Mouse (Mus musculus) CH12.LX (cell line): Measurements from ENCODE around the gene Col4a2. TPM values are rescaled to one million over a fixed set of nuclear protein-coding genes. Genes with fewer than 3 reads are reported as not detected.

Experiments used
- DNase-seq: peaks from one replicate; pipeline ENCODE4 v3.0.0-alpha.2; 2013; ENCODE audit errors: extremely low read depth
- H3K27ac ChIP-seq: 2 replicates; pipeline ENCODE4 v1.5.1; 2012; ENCODE audit warnings: low read depth, mild to moderate bottlenecking, control low read depth, moderate library complexity; ENCODE audit not compliant: insufficient read depth
- H3K27me3 ChIP-seq: replicated peaks from 2 replicates; pipeline ENCODE3; 2012; ENCODE audit warnings: inconsistent platforms
- H3K36me3 ChIP-seq, 2 experiments: replicated peaks in 1 of 2; 2 replicates each; pipeline versions ENCODE3 to v1.6.1; 2012; ENCODE audit warnings: inconsistent platforms in 1 of 2, low read length in 1 of 2, mild to moderate bottlenecking in 1 of 2, mixed read lengths in 1 of 2, moderate library complexity in 1 of 2; ENCODE audit not compliant: control insufficient read depth in 1 of 2, insufficient read depth in 1 of 2
- H3K4me1 ChIP-seq, 2 experiments: 2 replicates each; pipeline ENCODE4 v1.6.1; 2012; ENCODE audit warnings: inconsistent platforms in 1 of 2, moderate library complexity in 1 of 2; ENCODE audit not compliant: insufficient read depth in 2 of 2, control insufficient read depth in 1 of 2
- H3K4me2 ChIP-seq: 2 replicates; pipeline ENCODE4 v1.6.1; 2012; ENCODE audit warnings: low read depth, mild to moderate bottlenecking, control low read depth; ENCODE audit not compliant: poor library complexity, insufficient read depth, severe bottlenecking
- H3K4me3 ChIP-seq, 3 experiments: fragments of 150-350 bp in 1 of 3; sonication (generic) in 1 of 3; replicated peaks in 1 of 3; 2 replicates each; pipeline versions ENCODE3 to v1.5.1; 2011 to 2012; ENCODE audit warnings: low read depth in 2 of 3, low read length in 2 of 3, mild to moderate bottlenecking in 2 of 3, moderate library complexity in 2 of 3, control low read depth in 1 of 3, improper control_type of control experiment in 1 of 3, inconsistent platforms in 1 of 3, mixed read lengths in 1 of 3; ENCODE audit not compliant: poor library complexity in 1 of 3
- H3K79me2 ChIP-seq: replicated peaks from 2 replicates; pipeline ENCODE4 v1.6.1; 2012; ENCODE audit warnings: mild to moderate bottlenecking, moderate library complexity; ENCODE audit not compliant: control insufficient read depth, poor library complexity, insufficient read depth, severe bottlenecking; ENCODE audit errors: extremely low read depth
- H3K9ac ChIP-seq: 2 replicates; pipeline ENCODE4 v1.6.1; 2012; ENCODE audit warnings: low read depth, mild to moderate bottlenecking, control low read depth, moderate library complexity; ENCODE audit not compliant: insufficient read depth
- H3K9me3 ChIP-seq: replicated peaks from 2 replicates; pipeline ENCODE3; 2012; ENCODE audit warnings: low read length, inconsistent platforms, mixed read lengths
- BHLHE40 ChIP-seq: IDR thresholded peaks from 2 replicates; pipeline ENCODE4 v1.6.1; 2011; ENCODE audit warnings: mild to moderate bottlenecking, low read depth, low read length, improper control_type of control experiment
- CHD1 ChIP-seq: IDR thresholded peaks from 2 replicates; pipeline ENCODE4 v1.6.1; 2012; ENCODE audit warnings: low read depth, low read length, improper control_type of control experiment, inconsistent platforms
- CTCF ChIP-seq, 2 experiments: IDR thresholded peaks in 1 of 2; conservative IDR thresholded peaks in 1 of 2; 2 replicates each; pipeline ENCODE4 v1.5.1; 2011 to 2012; ENCODE audit warnings: low read depth in 2 of 2, low read length in 2 of 2, improper control_type of control experiment in 1 of 2, inconsistent platforms in 1 of 2, mild to moderate bottlenecking in 1 of 2, moderate library complexity in 1 of 2
- E2F4 ChIP-seq: IDR thresholded peaks from 2 replicates; pipeline ENCODE4 v1.6.1; 2011; ENCODE audit warnings: low read depth, low read length, improper control_type of control experiment; ENCODE audit not compliant: insufficient replicate concordance
- ELF1 ChIP-seq: IDR thresholded peaks from 2 replicates; pipeline ENCODE4 v1.6.1; 2014; ENCODE audit warnings: low read depth, mild to moderate bottlenecking, inconsistent platforms, low read length, improper control_type of control experiment
- GABPA ChIP-seq: IDR thresholded peaks from 2 replicates; pipeline ENCODE4 v1.6.1; 2012; ENCODE audit warnings: low read depth, low read length, improper control_type of control experiment, inconsistent platforms; ENCODE audit not compliant: insufficient replicate concordance
- IRF4 ChIP-seq: IDR thresholded peaks from 2 replicates; pipeline ENCODE4 v1.6.1; 2014; ENCODE audit warnings: low read depth, mild to moderate bottlenecking, inconsistent platforms, low read length, improper control_type of control experiment
- KAT2A ChIP-seq: IDR thresholded peaks from 2 replicates; pipeline ENCODE4 v1.6.1; 2012; ENCODE audit warnings: low read length, improper control_type of control experiment, inconsistent platforms; ENCODE audit not compliant: insufficient replicate concordance
- MEF2A ChIP-seq: IDR thresholded peaks from 2 replicates; pipeline ENCODE4 v1.6.1; 2014; ENCODE audit warnings: low read depth, mild to moderate bottlenecking, inconsistent platforms, low read length, improper control_type of control experiment, borderline replicate concordance
- MXI1 ChIP-seq: IDR thresholded peaks from 2 replicates; pipeline ENCODE4 v1.6.1; 2011; ENCODE audit warnings: mild to moderate bottlenecking, low read depth, low read length, improper control_type of control experiment
- POLR2AphosphoS2 ChIP-seq: IDR thresholded peaks from 2 replicates; pipeline ENCODE4 v1.6.1; 2011; ENCODE audit warnings: low read depth, low read length, improper control_type of control experiment
- RAD21 ChIP-seq: IDR thresholded peaks from 2 replicates; pipeline ENCODE4 v1.6.1; 2011; ENCODE audit warnings: low read depth, mild to moderate bottlenecking, low read length, improper control_type of control experiment, moderate library complexity
- RCOR1 ChIP-seq: conservative IDR thresholded peaks from 2 replicates; pipeline ENCODE4 v1.6.1; 2012; ENCODE audit warnings: low read depth, mild to moderate bottlenecking, inconsistent platforms, low read length, improper control_type of control experiment
- SIN3A ChIP-seq: IDR thresholded peaks from 2 replicates; pipeline ENCODE4 v1.6.1; 2012; ENCODE audit warnings: low read length, improper control_type of control experiment, inconsistent platforms
- SMC3 ChIP-seq: IDR thresholded peaks from 2 replicates; pipeline ENCODE4 v1.6.1; 2011; ENCODE audit warnings: low read depth, low read length, improper control_type of control experiment
- USF2 ChIP-seq: conservative IDR thresholded peaks from 2 replicates; pipeline ENCODE4 v1.6.1; 2011; ENCODE audit warnings: low read depth, low read length, improper control_type of control experiment
- ZKSCAN1 ChIP-seq: IDR thresholded peaks from 2 replicates; pipeline ENCODE4 v1.6.1; 2012; ENCODE audit warnings: low read depth, inconsistent platforms, low read length, improper control_type of control experiment, borderline replicate concordance
- ZNF384 ChIP-seq: IDR thresholded peaks from 2 replicates; pipeline ENCODE4 v1.6.1; 2012; ENCODE audit warnings: low read depth, low read length, improper control_type of control experiment, inconsistent platforms
- dilution Hi-C: fragments of 300-500 bp; cut with MboI; formaldehyde crosslinking; loops from 2 replicates; pipeline ENCODE4 v1.14.3; 2020; ENCODE audit warnings: low sequenced_read_pairs; ENCODE audit not compliant: extremely low pct_unique_long_range_greater_than_20kb, extremely low pct_ligation_motif_present
- in situ Hi-C: fragments of 300-500 bp; cut with MboI; formaldehyde crosslinking; loops from 3 replicates; pipeline ENCODE4 v1.14.3; 2019; ENCODE audit warnings: low sequenced_read_pairs, low pct_ligation_motif_present, low pct_unique_long_range_greater_than_20kb, mixed read lengths
- polyA plus RNA-seq: library from polyadenylated mRNA; unstranded; fragments of >175 nt; gene quantifications from 2 replicates; pipeline ENCODE4 v1.2.1, GENCODE M21; 2012; ENCODE audit warnings: low read depth; ENCODE audit not compliant: insufficient read length
- total RNA-seq, 2 experiments: library from RNA; depleted of rRNA; stranded (reverse); fragments of 300-350 nt in 1 of 2; fragments of >200 nt in 1 of 2; gene quantifications; 2 replicates each; pipeline ENCODE4 v1.2.3; 2012 to 2014

The Col4a2 gene
- total and polyA plus RNA-seq, 3 experiments = 0.04 to 0.07 TPM; not detected in 1

- Histone ChIP-seq H3K4me2 (no peak overlapping the region), H3K4me1 (peaks cover 6 to 12% of the 10 kb centered on the region in 2 experiments; a peak in 2 of 4 replicates), H3K9me3 (peaks cover 10% of the 10 kb centered on the region), H3K9ac (no peak overlapping the region), H3K36me3 (no peaks in the 10 kb centered on the region), H3K79me2 (no peaks in the 10 kb centered on the region), H3K4me3 (no peak overlapping the region), H3K27me3 (peaks cover 45% of the 10 kb centered on the region), H3K27ac (no peak overlapping the region)
- in situ Hi-C loops (no loop called here), dilution Hi-C loops (no loop called here)
- no peak for DNase-seq
- TF ChIP-seq ZKSCAN1 = no peak
- no peak for TF ChIP-seq RCOR1
- no peak for TF ChIP-seq IRF4
- TF ChIP-seq SIN3A = no peak
- TF ChIP-seq MEF2A = no peak
- no peak for TF ChIP-seq E2F4
- TF ChIP-seq GABPA = no peak
- TF ChIP-seq ZNF384 = no peak
- no peak for TF ChIP-seq POLR2AphosphoS2
- no peak for TF ChIP-seq KAT2A
- TF ChIP-seq ELF1 = no peak
- TF ChIP-seq MXI1 = no peak
- TF ChIP-seq CTCF (conservative IDR thresholded peaks at IDR 0.05 in 1 of 2, IDR thresholded peaks at IDR 0.05 in 1 of 2; ENCODE audit: low read depth in 2 of 2, low read length in 2 of 2) = no peak
- no peak for TF ChIP-seq SMC3
- TF ChIP-seq USF2 = no peak
- TF ChIP-seq CHD1 = no peak
- TF ChIP-seq RAD21 = no peak
Measured at GRCm38 (mm10) chr8:11387282-11387681, 74.7 kb downstream of the Col4a2 start.

DNA sequence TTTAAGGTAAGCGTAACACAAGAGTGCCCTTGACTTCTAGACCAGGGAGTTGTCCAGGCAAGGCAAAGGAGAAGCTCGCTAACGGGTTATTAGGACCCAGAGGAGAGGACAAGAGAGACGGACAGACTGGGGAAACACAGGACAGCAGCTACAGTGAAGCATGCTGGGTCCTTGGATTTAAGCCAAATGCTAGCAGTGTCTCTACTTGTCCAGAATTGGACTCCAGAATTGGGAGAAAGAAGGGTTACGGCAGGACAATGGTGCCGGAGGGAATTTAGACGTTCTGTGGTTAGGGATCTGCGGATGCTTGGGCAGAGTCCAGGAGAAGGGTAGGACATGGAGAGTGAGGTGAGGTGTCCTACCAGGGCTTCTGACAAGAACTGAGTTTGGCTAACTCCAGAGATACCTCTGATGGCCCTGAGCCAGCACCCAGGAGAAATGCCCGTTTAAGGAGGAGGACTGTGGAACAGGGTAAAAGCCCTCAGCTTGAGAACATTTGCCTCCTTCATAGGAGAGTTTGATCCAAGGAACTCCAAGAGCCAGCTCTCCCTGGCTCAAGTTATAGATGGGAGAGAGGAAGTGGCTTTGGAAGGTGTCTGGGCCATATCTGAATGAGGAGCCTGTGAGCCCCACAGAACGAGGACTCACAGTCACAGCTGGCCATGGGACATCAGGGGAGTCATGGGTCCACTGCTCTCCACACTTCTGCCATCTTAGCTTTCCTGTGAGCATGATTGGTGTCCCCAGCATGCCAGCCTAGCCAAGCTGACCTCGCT lies 76.9 kb downstream of the Col4a2 start:
- H3K27ac ChIP-seq = no peak overlapping the region
- H3K4me3 ChIP-seq = no peak overlapping the region
- peaks cover 6 to 14% of the 10 kb centered on the region in 2 experiments; a peak in 2 of 4 replicates for H3K4me1 ChIP-seq
- peaks cover 12% of the 10 kb centered on the region for H3K9me3 ChIP-seq
- H3K36me3 ChIP-seq = no peaks in the 10 kb centered on the region
- H3K9ac ChIP-seq = no peak overlapping the region
- no peak for TF ChIP-seq BHLHE40
- TF ChIP-seq, all 38 proteins: peak for 0
- in situ Hi-C loops = no loop called here
- Histone ChIP-seq H3K79me2 (no peaks in the 10 kb centered on the region), H3K27me3 (peaks cover 38% of the 10 kb centered on the region), H3K4me2 (no peak overlapping the region)
- dilution Hi-C loops = no loop called here
- no peak for DNase-seq
